Mouse (Mus musculus): ENCODE data around the gene Csf2rb.
"Not testable (repeated sequence)": the region's sequence is repeated elsewhere in the genome, so short reads cannot be mapped to it uniquely, and the experiment has no call there.

Csf2rb gene

GRCm38 (mm10) chr15:78327753-78328341, 2.3 kb downstream of the Csf2rb start:
- DNase-seq (ENCODE audit: extremely low spot score), result not testable (repeated sequence)

GRCm38 (mm10) chr15:78328520-78329097, 3.1 kb downstream of the Csf2rb start:
- DNase-seq (ENCODE audit: extremely low spot score), result no peak

DNA sequence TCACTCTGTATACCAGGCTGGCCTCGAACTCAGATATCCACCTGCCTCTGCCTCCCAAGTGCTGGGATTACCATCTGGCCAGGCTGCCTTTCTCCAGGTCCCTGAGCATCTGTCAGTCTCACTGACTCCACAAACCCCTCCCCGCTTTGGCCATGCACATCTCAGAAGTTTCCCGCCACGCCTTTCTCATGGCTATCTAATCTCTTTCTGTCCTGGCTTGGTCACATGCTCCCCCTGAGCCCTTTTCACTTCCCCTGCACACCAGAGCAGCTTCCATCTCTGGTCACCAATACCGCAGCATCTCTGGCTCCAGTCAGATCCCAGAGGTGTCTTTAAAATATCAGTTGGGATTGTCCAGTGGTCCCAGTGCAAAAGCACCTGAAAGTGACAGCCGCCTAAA, 4.4 kb downstream of the Csf2rb start:
- not testable (repeated sequence) for DNase-seq (ENCODE audit: extremely low spot score)

DNA sequence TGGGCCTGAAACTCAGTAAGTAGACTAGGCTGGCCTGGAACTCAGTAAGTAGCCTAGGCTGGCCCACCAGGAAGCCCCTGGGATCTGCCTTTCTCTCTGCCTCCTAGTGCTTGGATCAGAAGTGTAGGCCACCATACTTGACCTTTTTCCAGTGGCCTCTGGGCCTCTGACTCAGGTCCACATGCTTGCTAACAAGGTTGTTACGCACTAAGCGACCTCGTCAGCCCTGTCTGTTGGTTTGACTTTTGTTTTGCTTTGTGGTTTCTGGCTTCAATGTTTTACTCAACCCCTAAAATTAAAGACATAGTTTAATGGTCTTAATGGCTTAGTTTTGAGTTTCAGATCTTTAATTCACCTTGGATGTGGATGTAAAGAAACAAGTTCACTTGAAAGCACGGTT, 5.2 kb downstream of the Csf2rb start:
- no peak for DNase-seq (ENCODE audit: extremely low spot score)

DNA sequence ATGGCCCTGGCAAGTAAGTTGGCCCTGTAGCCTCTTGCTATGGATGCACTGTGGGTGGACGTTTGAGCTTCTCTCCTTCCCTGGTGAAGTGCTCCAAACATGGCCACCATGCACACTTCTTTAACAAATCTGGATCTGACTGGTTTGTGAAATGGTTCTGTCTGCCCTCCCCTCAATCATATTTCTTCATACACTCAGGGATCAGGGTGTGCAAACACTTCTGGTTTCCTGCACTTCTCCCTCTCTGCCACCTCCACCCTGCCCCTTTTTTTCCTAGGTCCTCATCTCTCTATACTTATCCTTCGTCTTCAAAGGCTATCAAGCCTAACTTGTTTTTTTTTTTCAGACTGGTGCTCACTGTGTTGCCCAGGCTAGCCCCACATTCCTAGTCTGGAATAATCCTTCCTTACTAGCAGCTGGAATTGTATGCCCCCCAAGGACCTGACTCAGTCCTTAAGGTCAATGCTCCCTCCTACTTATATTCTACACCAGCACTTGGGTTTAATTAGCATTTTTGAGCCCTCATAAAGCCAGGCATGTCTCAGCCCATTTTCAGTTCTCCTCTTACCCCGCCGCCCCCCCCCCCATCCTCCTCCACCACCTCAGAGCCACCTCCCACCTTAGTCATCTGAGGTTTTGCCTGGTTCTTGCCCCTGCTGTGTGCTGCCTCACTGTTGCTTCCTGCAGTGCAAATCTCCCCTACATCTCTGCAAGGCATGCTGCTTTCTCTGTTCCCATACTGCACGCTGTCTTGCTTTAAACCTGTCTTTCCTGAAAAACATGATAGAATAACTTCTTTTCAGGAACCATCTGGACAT, 6.2 kb downstream of the Csf2rb start:
- DNase-seq (ENCODE audit: extremely low spot score), result no peak

DNA sequence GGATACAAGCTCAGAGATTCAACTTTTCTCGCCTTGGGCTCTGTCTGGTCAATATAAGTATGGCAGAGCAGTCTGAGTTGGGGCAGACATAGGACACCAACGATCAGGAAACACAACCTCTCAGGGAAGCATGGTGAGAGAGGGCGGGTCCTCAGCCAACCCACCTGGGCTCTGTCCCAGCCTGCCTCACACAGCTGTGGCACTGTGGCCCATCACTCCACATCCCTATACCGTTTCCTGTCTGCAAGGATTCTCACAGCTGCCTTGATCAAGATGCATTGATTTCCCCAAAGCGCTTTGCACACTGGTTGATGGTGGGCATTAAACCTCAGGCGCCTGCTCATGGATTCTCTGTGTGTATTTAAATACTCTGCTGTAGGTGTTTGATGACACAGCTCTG, 7.4 kb downstream of the Csf2rb start:
- no peak for DNase-seq (ENCODE audit: extremely low spot score)

- DNase-seq (ENCODE audit: extremely low spot score), result no peak
Observed at GRCm38 (mm10) chr15:78334380-78334779, 8.8 kb downstream of the Csf2rb start.

DNA sequence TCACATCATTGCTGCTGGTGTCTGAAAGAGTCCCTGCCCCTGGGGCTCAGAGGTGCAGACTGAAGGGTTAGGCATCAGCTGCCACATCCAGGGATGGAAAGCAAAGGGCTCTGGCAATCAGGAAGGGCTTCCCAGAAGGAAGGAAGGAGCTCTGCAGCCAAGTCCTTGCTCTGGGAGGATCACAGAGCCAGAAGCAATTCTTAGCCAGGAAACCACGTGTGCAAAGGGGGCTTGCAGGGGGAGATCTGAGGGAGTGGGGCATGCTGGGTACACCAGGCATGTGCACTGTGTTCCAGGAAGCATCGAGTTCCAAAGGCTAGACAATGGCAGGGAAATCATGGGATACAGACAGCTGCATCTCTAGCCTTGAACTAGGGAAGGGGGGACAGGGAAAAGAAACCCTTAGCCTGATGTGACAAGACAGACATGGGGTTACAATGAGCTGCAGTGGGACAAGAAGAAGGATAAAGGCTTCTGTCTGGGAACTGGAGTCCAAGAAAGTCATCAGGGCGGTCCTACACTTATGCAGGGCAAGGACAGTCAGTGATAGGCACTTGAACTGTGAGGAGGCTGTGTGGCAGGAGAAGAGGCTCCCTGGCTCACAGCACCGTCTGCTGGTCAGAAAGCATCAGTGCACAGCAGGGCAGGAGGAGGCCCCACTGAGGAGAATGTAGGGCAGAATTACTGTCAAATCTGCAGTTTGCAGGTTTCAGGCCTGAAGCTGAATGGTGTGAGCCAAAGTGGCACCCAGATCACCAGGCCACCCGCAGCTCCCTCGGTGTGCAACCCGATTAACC, 14.3 kb downstream of the Csf2rb start:
- DNase-seq (ENCODE audit: extremely low spot score), result peak; percentile 45

GRCm38 (mm10) chr15:78340919-78341318, 15.4 kb downstream of the Csf2rb start:
- not testable (repeated sequence) for DNase-seq (ENCODE audit: extremely low spot score)

GRCm38 (mm10) chr15:78343683-78344082, 18.1 kb downstream of the Csf2rb start:
- no peak for DNase-seq (ENCODE audit: extremely low spot score)

DNA sequence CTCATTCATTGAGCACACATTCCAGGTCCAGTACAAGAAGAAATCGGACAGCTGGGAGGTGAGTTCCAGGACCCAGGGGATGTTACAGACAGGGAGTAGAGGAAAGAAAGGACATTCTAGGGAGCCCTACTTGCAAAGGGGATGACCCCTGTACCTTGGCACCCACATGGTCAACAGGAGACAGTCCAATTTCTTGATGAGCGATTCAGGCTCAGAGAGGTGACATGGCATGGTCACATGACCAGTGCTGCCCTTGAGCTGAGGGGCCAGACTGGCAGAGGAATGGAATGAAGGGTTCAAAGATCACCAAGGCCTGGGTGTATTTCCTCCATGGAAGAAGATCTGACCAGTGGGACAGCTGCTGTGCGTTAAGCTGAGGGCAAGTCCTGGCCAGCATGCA, 19.0 kb downstream of the Csf2rb start:
- DNase-seq (ENCODE audit: extremely low spot score), result no peak

GRCm38 (mm10) chr15:78351586-78352165, 26.1 kb downstream of the Csf2rb start:
- no peak for DNase-seq (ENCODE audit: extremely low spot score)

GRCm38 (mm10) chr15:78354958-78355357, 29.4 kb downstream of the Csf2rb start:
- peak; percentile 31 for DNase-seq (ENCODE audit: extremely low spot score)

DNA sequence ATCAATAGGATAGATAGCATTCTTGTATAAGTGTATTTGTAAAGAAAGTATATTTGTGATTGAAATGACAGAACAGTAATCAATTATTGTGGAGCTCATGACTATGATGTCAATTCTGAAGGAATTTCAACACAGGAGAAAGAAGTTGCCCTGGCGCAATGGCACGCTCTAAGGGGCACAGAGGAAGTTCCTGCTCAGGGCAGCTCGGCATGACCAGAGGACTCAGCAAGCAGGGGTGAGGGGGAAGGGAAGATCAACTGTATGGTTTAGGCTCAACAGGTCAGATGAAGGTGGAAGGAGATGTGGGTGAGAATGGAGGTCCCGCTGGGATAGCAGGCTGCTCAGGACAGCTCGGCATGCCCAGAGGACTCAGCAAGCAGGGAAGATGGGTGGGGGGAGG, 30.0 kb downstream of the Csf2rb start:
- DNase-seq (ENCODE audit: extremely low spot score), result no peak

DNA sequence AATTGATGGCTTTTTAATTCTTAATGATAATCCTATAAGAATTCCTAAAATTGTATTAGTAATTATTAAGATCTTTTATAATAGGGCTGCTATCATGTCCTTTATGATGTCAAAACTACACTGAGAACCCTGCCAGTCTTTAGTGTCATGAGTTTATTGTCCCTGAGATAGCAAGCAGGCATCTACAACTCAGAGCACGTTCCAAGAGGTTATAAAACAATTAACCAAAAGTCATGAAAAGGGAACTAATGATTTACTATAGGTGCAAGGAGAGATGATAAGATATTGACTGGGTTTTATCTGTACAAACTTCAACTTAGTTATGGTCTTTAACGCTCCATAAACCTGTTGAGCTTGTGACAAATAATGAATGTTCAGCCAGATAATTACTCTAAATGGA, 40.4 kb downstream of the Csf2rb start:
- no peak for DNase-seq (ENCODE audit: extremely low spot score)

- DNase-seq (ENCODE audit: extremely low spot score), result no peak
Observed at GRCm38 (mm10) chr15:78366875-78367274, 41.3 kb downstream of the Csf2rb start.

DNA sequence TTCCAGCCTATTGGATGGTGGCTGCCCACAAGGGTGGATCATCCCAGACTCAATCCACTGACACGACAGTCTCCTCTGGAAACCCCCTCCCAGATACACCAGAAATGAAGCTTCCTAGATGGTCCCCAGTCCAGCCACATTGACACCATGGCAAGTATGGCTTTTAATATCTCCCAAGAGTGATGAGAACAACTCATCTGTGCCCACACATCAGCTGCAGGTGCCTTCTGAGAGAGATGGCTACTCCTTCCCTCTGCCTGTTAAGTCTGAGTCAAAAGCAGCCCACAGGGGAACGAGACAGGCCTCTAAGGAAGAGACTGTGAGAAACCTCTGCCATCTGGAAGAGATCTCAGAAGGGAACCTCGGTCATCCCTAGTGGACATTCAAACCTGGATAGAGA, 42.3 kb downstream of the Csf2rb start:
- no peak for DNase-seq (ENCODE audit: extremely low spot score)

DNA sequence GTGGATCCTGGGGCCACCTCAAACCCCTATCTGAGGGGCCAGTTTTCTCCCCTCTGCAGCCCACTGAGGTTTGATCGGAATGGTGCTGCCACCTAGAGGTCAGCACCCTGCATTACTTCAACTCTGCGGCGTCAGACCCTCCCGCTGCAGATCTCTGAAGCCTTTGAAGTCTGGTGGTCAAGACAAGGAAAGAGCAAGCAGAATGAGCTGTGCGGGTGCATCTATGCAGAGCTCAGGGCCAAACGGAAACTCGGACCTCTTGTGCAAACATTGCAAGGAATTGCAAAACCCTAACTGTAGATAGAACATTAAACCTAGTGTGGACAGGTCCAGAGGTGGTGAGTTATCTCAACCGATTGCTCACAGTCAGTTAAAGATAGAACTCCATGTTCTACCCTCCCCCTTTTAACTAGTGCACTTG, 43.4 kb downstream of the Csf2rb start:
- DNase-seq (ENCODE audit: extremely low spot score), result peak; percentile 64

DNA sequence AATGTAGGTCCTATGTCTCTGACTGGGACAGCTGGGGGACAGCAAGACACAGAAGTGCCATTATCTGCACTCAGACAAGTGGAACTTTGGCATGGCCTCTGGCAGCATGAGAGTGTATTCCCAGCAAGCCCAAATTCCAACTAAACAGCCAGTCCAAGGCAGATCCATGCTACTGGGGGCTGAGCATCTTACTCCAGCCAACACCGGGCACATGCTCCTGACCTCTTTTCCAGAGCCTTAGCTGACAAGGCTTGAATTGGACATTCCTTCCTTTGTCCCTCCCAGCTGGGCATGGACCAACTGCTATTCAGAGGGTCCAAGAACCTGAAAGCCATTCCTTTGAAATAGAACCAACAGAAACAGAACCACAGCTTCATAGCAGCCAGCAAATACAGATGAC, 44.1 kb downstream of the Csf2rb start:
- no peak for DNase-seq (ENCODE audit: extremely low spot score)

GRCm38 (mm10) chr15:78372796-78373195, 47.2 kb downstream of the Csf2rb start:
- DNase-seq (ENCODE audit: extremely low spot score), result no peak

DNA sequence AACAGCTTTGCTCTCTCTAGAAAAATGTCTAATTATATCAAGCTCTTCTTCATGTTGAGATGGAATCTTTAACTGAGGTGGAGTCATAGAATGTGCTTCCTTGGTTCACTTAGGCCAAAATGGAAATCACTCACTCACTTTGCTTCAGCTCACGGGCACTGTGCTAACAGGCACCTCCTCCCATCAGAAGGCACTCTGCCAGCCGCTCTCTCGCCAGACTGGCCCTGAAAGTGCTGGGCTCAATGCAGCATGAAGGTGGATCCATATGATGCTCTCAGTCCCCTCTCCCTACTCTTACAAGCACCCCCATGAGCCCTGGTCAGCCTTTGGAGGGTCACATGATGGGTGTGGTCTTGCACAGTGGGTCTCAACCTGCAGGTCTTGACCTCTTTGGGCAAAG, 48.7 kb downstream of the Csf2rb start:
- no peak for DNase-seq (ENCODE audit: extremely low spot score)

- no peak for DNase-seq (ENCODE audit: extremely low spot score)
Observed at GRCm38 (mm10) chr15:78377859-78378258, 52.3 kb downstream of the Csf2rb start.

All from embryo, embryonic 9.5 days (tissue).